Mouse (Mus musculus) thymus, adult 2 months (tissue): ENCODE measurements around the gene Glis1.

ENCODE experiments used
- CTCF ChIP-seq: fragments of 200-500 bp; IDR thresholded peaks from 2 replicates; pipeline ENCODE4 v1.5.1; 2012; ENCODE audit warnings: mild to moderate bottlenecking, control low read depth, low read length, moderate library complexity, borderline replicate concordance; ENCODE audit not compliant: control insufficient read depth, poor library complexity, insufficient read depth; ENCODE audit errors: extremely low read depth
- POLR2A ChIP-seq: fragments of 200-500 bp; IDR thresholded peaks from 2 replicates; pipeline ENCODE4 v1.6.1; 2012; ENCODE audit warnings: mild to moderate bottlenecking, low read length, control low read depth, moderate library complexity; ENCODE audit not compliant: control insufficient read depth, poor library complexity, insufficient read depth; ENCODE audit errors: extremely low read depth

GRCm38 (mm10) chr4:107602284-107602683 lies 167.9 kb downstream of the Glis1 start:
- TF ChIP-seq POLR2A, result no peak
- no peak for TF ChIP-seq CTCF
